Mouse (Mus musculus): ENCODE measurements at regions not wholly inside any gene's neighbourhood (a gene's known extent, or its start where the extent isn't known, plus 50 kb on each side); places are given as distances from the start of the nearest gene placed in this dataset.

GRCm38 (mm10) chr4:8427812-8428211 lies 189.0 kb upstream of the Car8 start:
- TF ChIP-seq CTCF (IDR thresholded peaks at IDR 0.05; ENCODE audit: control insufficient read depth, insufficient read depth, low read length) (no peak), POLR2A (IDR thresholded peaks at IDR 0.05; ENCODE audit: borderline replicate concordance, control insufficient read depth, low read depth, low read length) (no peak)

All from bone marrow, adult 2 months (tissue).